Mouse (Mus musculus): ENCODE measurements around the gene Atp6v1g2. TPM values are rescaled to one million over a fixed set of nuclear protein-coding genes. Genes with fewer than 3 reads are reported as not detected.

Gene Atp6v1g2
- polyA plus RNA-seq, 1 experiment from 2014 or later, result 151 TPM

DNA sequence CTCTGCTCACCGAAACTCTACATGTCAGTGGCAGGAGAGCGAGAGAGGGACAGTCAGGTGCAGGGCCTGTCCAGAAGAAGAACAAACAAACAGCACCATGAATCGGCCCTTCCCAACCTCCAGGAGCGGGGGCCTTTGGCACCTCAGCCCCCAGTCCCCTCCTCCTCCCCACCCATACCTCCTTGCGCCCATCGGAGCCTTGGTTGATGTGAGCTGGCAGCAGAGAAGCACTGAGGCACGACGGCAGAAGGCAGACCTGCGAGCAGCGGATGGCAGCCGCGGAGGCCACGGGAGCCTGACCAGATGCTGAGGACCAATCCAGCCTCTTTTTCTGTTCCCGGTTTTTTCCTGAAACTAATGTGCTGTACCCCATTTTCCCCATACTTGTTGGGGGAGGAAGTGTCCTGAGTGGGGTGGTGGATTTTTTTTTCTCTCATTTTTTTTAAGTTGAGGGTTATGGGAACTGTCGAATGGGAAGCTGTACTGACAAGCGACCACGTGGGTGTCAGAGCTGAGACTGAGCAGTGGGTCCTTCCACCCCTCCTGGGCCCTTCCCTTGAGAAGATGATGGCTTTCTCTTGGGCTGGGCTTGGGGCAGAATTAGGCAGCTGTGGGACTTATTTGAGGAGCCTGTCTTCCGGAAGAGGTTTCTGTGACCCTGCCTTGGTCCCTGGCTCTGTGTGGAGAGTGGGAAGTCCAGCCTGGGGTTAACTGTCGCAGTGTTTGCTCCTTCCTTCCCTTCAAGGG is 16.2 kb downstream of the Atp6v1g2 start:
- Histone ChIP-seq H3K27me3 (replicated peaks; ENCODE audit: control insufficient read depth, insufficient read depth, low read length) (no peaks in the 10 kb centered on the region), H3K4me2 (ENCODE audit: low read length) (no peak overlapping the region), H3K27ac (ENCODE audit: low read depth, low read length) (no peak overlapping the region), H3K9ac (ENCODE audit: low read depth, low read length) (no peak overlapping the region), H3K4me1 (ENCODE audit: control insufficient read depth, insufficient read depth, low read depth, low read length) (peaks cover 19% of the 10 kb centered on the region), H3K4me3 (ENCODE audit: low read length) (no peak overlapping the region), H3K36me3 (ENCODE audit: control insufficient read depth, insufficient read depth, low read length) (peaks cover 84% of the 10 kb centered on the region), H3K9me3 (ENCODE audit: control insufficient read depth, low read length) (no peaks in the 10 kb centered on the region)
- WGBS, result 81% methylated on average over 19 of the region's 19 CpGs
- no peak for ATAC-seq

DNA sequence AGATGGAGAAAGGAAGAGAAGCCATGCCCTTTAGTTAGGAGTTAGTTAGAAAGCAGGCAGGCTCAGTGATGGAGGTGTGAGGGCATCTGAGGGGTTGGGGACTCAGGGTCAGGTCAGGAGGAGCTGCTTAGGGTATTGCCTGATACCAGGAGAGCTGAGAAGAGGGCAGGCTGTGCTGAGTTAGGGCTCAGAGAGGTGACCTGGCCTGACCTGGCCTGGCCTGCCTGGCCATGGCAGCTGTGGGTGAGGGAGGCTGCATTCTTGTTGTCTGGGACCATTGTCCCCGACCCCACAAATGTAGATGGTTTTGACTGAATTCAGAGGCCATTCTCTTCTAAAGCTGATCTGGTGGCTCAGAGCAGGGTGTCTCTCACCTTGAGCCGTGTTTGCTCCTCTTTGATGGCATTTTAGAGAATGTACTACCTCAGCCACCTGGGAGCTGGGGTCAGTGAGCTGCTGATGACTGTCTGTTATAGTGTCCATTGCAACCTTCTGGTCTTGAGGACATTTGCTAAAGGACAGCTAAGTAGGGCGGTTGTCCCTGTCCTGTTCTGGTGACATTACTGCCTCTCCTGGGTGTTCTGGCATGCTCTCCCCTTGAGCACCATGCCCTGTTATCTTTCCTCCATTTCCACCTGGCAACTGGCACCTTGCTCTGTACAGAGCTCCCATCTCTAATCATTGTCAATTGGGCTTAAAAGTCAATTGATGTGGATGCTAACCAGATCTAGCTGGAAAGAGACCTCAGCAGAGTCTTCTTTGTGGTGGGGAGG is 17.1 kb downstream of the Atp6v1g2 start:
- Histone ChIP-seq H3K27ac (ENCODE audit: low read depth, low read length) (no peak overlapping the region), H3K9ac (ENCODE audit: low read depth, low read length) (no peak overlapping the region; the same call in none of the 2 replicates), H3K36me3 (ENCODE audit: control insufficient read depth, insufficient read depth, low read length) (peaks cover 78% of the 10 kb centered on the region), H3K4me3 (ENCODE audit: low read length) (no peak overlapping the region), H3K9me3 (ENCODE audit: control insufficient read depth, low read length) (no peaks in the 10 kb centered on the region), H3K4me1 (ENCODE audit: control insufficient read depth, insufficient read depth, low read depth, low read length) (peaks cover 10% of the 10 kb centered on the region), H3K4me2 (ENCODE audit: low read length) (no peak overlapping the region), H3K27me3 (replicated peaks; ENCODE audit: control insufficient read depth, insufficient read depth, low read length) (no peaks in the 10 kb centered on the region)
- ATAC-seq, result no peak
- WGBS, result 88% methylated on average over 3 of the region's 3 CpGs

DNA sequence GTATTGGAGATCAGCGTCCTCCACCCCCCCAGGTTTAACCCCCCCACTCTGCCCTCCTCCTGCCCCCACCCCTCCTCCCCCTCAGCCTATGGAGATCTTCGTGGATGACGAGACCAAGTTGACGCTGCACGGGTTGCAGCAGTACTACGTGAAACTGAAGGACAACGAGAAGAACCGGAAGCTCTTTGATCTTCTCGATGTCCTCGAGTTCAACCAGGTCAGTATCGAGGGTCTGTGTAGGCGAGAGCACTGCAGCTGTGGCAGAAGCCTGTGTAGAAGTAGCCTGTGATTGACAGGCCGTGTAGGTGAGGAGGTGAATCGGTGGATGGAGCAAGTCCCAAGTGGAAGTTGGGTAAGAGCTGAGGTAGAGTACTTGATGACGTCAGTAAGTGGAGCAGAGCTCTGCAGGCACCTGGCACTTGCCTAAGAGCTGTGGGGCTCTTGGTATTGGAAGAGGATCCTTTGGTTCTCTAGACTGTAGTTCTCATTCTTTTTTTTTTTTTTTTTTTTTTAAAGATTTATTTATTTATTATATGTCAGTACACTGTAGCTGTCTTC is 17.8 kb downstream of the Atp6v1g2 start:
- Histone ChIP-seq H3K4me3 (ENCODE audit: low read length) (no peak overlapping the region), H3K4me2 (ENCODE audit: low read length) (no peak overlapping the region), H3K9ac (ENCODE audit: low read depth, low read length) (no peak overlapping the region), H3K36me3 (ENCODE audit: control insufficient read depth, insufficient read depth, low read length) (peaks cover 73% of the 10 kb centered on the region), H3K9me3 (ENCODE audit: control insufficient read depth, low read length) (no peaks in the 10 kb centered on the region), H3K4me1 (ENCODE audit: control insufficient read depth, insufficient read depth, low read depth, low read length) (peaks cover 4% of the 10 kb centered on the region), H3K27ac (ENCODE audit: low read depth, low read length) (no peak overlapping the region), H3K27me3 (replicated peaks; ENCODE audit: control insufficient read depth, insufficient read depth, low read length) (no peaks in the 10 kb centered on the region)
- WGBS, result 80% methylated on average over 15 of the region's 15 CpGs
- no peak for ATAC-seq

DNA sequence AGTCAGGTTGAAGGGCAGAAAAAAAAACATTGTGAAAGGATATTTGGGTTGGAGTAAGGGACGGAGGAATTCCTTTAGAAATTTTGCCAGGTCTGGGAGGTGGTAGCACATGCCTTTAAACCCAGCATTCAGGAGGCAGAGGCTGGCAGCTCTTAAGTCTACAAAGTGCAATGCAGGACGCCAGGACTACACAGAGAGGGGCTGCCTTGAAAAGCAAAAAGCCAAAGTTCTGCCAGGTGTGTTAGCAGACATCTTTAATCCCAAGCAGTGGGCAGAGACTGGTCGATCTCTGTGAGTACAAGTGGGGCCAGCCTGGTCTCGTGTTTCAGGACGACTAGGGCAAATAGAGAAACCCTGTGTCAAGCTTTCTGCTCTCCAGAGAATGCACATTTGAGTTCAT is 18.5 kb downstream of the Atp6v1g2 start:
- ATAC-seq, result no peak
- Histone ChIP-seq H3K4me2 (ENCODE audit: low read length) (no peak overlapping the region), H3K9me3 (ENCODE audit: control insufficient read depth, low read length) (no peaks in the 10 kb centered on the region), H3K4me3 (ENCODE audit: low read length) (no peak overlapping the region), H3K9ac (ENCODE audit: low read depth, low read length) (no peak overlapping the region), H3K4me1 (ENCODE audit: control insufficient read depth, insufficient read depth, low read depth, low read length) (no peaks in the 10 kb centered on the region; the same call in 1 of the 2 replicates), H3K27me3 (replicated peaks; ENCODE audit: control insufficient read depth, insufficient read depth, low read length) (no peaks in the 10 kb centered on the region), H3K36me3 (ENCODE audit: control insufficient read depth, insufficient read depth, low read length) (peaks cover 66% of the 10 kb centered on the region), H3K27ac (ENCODE audit: low read depth, low read length) (no peak overlapping the region)
- WGBS, result 87% methylated on average over 5 of the region's 5 CpGs

DNA sequence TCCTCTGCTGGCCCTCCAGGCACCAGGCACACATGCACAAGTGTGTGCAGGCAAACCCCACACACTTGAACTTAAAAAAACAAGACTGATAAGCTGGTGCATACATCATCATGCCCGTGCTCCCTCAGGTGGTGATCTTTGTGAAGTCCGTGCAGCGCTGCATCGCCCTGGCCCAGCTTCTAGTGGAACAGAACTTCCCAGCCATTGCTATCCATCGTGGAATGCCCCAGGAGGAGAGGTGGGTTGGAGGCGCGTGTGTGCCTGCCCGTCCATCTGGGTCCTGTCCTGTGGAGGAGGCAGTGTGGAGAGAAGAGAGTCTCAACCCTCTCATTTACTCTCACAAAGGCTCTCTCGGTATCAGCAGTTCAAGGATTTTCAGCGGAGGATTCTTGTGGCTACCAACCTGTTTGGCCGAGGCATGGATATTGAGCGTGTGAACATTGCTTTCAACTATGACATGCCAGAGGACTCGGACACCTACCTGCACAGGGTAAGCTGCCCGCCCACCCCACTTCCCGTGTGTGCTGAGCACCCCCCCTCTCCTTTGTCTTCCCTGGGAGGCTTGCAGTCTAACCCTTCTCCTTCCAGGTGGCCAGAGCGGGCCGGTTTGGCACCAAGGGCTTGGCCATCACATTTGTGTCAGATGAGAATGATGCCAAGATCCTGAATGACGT is 19.3 kb downstream of the Atp6v1g2 start:
- H3K36me3 ChIP-seq (ENCODE audit: control insufficient read depth, insufficient read depth, low read length), result peaks cover 58% of the 10 kb centered on the region
- ATAC-seq, result no peak

DNA sequence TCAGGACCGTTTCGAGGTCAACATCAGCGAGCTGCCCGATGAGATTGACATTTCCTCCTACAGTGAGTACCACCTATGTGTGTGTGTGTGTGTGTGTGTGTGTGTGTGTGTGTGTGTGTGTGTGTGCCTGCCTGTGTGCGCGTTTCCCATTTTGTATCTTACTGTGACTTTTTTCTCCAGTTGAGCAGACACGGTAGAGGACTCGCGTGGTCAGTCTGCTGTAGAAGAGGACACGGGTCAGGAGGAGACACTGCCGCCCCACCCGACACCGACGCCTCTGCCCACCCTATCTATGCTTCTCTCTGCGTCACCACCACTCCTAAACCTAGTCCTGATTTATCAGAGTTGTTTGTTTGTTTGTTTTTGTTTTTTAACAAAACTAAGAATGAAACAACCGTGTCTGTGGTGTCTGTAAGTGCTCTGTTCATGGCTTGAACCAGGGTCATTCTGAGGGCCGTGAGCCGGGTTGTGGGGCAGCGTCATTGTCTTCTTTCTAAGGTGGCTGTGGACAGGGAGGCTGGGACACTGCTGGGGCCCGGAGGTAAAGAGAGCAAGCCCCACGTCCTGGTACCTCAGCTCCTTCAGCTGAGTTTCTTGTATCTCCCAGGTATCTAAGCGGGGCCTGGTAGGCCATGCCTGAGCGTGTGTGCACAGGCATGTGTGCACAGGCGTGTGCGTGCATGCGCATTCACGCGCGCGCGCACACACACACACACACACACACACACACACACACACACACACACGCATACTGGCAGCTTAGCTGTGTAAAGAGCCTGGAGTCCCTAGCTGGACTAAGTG is 20.0 kb downstream of the Atp6v1g2 start:
- ATAC-seq, result no peak; the same call in 1 of the 2 replicates
- 89% methylated on average over 31 of the region's 32 CpGs for WGBS
- H3K9me3 ChIP-seq (ENCODE audit: control insufficient read depth, low read length), result no peaks in the 10 kb centered on the region
- peaks cover 53% of the 10 kb centered on the region for H3K36me3 ChIP-seq (ENCODE audit: control insufficient read depth, insufficient read depth, low read length)
- H3K27me3 ChIP-seq (replicated peaks; ENCODE audit: control insufficient read depth, insufficient read depth, low read length), result no peaks in the 10 kb centered on the region
- no peak overlapping the region for H3K4me2 ChIP-seq (ENCODE audit: low read length)
- H3K4me1 ChIP-seq (ENCODE audit: control insufficient read depth, insufficient read depth, low read depth, low read length), result no peaks in the 10 kb centered on the region; the same call in 1 of the 2 replicates
- H3K27ac ChIP-seq (ENCODE audit: low read depth, low read length), result no peak overlapping the region
- no peak overlapping the region for H3K4me3 ChIP-seq (ENCODE audit: low read length)
- no peak overlapping the region for H3K9ac ChIP-seq (ENCODE audit: low read depth, low read length)

More for the DNA sequence above, 19.3 kb downstream of the Atp6v1g2 start:
- 84% methylated on average over 18 of the region's 18 CpGs for WGBS
- H3K9ac ChIP-seq (ENCODE audit: low read depth, low read length), result no peak overlapping the region
- H3K9me3 ChIP-seq (ENCODE audit: control insufficient read depth, low read length), result no peaks in the 10 kb centered on the region
- no peak overlapping the region for H3K4me2 ChIP-seq (ENCODE audit: low read length)
- H3K27me3 ChIP-seq (replicated peaks; ENCODE audit: control insufficient read depth, insufficient read depth, low read length), result no peaks in the 10 kb centered on the region
- no peaks in the 10 kb centered on the region; the same call in 1 of the 2 replicates for H3K4me1 ChIP-seq (ENCODE audit: control insufficient read depth, insufficient read depth, low read depth, low read length)
- no peak overlapping the region for H3K27ac ChIP-seq (ENCODE audit: low read depth, low read length)
- H3K4me3 ChIP-seq (ENCODE audit: low read length), result no peak overlapping the region

DNA sequence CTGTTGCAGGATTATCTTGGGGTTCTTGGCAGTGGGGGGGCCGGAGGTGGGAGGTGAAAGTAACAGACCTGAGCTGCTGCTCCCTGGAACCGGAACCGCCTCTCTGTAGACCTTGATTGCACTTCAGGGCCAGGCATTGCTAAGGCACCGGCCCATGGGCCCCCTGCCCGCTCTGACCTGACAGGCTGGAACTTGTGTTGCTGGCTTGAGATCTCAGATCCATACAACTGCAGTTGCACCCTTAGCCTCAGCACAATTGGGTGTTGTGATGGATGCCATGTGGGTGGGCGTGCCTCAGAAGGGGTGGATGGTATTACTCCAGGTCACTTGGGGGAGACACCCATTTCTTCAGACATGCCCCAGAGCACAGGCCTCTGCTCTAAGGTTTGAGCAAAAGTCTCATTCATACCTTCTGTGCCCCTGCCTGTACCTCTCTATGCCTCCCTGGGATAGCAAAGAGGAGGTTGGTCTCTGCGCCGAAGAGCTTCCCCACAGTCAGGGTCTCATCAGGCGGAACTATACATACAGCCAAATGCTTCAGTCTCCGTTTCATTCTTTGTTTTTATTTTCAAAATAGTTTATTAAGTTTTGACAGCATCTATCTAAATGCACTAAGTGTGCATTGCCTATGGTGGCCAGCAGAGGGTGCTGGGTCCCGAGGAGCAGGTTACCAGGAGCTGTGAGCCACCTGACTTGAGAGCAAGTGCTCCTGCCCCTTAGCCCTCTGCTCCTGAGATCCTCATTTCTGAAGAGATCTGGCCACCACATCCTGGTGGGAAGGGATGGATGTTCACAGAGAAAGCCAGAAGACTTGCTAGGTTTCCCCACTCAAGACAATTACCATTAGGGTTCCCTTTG is 21.0 kb downstream of the Atp6v1g2 start:
- no peak overlapping the region for H3K4me2 ChIP-seq (ENCODE audit: low read length)
- ATAC-seq, result peak; percentile 12
- WGBS, result 57% methylated on average over 11 of the region's 11 CpGs
- H3K27me3 ChIP-seq (replicated peaks; ENCODE audit: control insufficient read depth, insufficient read depth, low read length), result no peaks in the 10 kb centered on the region
- H3K4me3 ChIP-seq (ENCODE audit: low read length), result no peak overlapping the region
- no peak overlapping the region for H3K9ac ChIP-seq (ENCODE audit: low read depth, low read length)
- peaks cover 43% of the 10 kb centered on the region for H3K36me3 ChIP-seq (ENCODE audit: control insufficient read depth, insufficient read depth, low read length)
- no peaks in the 10 kb centered on the region for H3K9me3 ChIP-seq (ENCODE audit: control insufficient read depth, low read length)
- no peak overlapping the region for H3K27ac ChIP-seq (ENCODE audit: low read depth, low read length)
- no peaks in the 10 kb centered on the region; the same call in 1 of the 2 replicates for H3K4me1 ChIP-seq (ENCODE audit: control insufficient read depth, insufficient read depth, low read depth, low read length)

DNA sequence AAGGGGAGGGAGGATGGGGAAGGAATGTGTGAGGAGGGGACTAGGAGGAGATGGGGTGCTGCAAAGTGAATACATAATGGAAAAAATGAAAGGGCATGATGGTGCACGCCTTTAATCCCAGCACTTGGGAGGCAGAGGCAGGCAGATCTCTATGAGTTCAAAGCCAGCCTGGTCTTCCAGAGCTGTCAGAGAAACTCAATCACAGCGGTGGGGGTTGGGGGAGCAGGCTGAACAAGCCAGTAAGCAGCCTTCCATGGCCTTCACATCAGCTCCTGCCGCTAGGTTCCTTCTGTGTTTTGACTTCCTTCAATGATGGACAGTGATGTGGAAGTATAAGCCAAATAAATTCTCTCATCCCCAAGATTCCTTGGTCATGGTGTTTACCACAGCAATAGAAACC is 21.8 kb downstream of the Atp6v1g2 start:
- no peak overlapping the region for H3K9ac ChIP-seq (ENCODE audit: low read depth, low read length)
- WGBS, result 79% methylated on average over 3 of the region's 3 CpGs
- no peak for ATAC-seq

More for the DNA sequence above, 21.8 kb downstream of the Atp6v1g2 start:
- no peak overlapping the region for H3K4me2 ChIP-seq (ENCODE audit: low read length)
- no peak overlapping the region for H3K4me3 ChIP-seq (ENCODE audit: low read length)
- no peaks in the 10 kb centered on the region; the same call in 1 of the 2 replicates for H3K4me1 ChIP-seq (ENCODE audit: control insufficient read depth, insufficient read depth, low read depth, low read length)
- H3K27ac ChIP-seq (ENCODE audit: low read depth, low read length), result no peak overlapping the region
- no peaks in the 10 kb centered on the region for H3K27me3 ChIP-seq (replicated peaks; ENCODE audit: control insufficient read depth, insufficient read depth, low read length)
- H3K36me3 ChIP-seq (ENCODE audit: control insufficient read depth, insufficient read depth, low read length), result peaks cover 35% of the 10 kb centered on the region
- H3K9me3 ChIP-seq (ENCODE audit: control insufficient read depth, low read length), result no peaks in the 10 kb centered on the region

Measured in hindbrain, embryonic 16.5 days (tissue).